Mouse (Mus musculus) C2C12 (cell line): ENCODE data around the gene Nrxn3. TPM values are rescaled to one million over a fixed set of nuclear protein-coding genes. Genes with fewer than 3 reads are reported as not detected.
A peak's percentile ranks its signal among the peaks of the same experiment; 100 is the strongest.

Source experiments
- H3K27me3 ChIP-seq: one replicate; pipeline ENCODE4 v1.6.1; 2011; ENCODE audit not compliant: control insufficient read depth, insufficient read depth, insufficient read length
- H3K36me3 ChIP-seq: one replicate; pipeline ENCODE4 v1.6.1; 2011; ENCODE audit not compliant: control insufficient read depth, insufficient read depth
- H3K4me3 ChIP-seq: one replicate; pipeline ENCODE4 v1.5.1; 2011; ENCODE audit warnings: mild to moderate bottlenecking, control low read depth; ENCODE audit not compliant: poor library complexity, insufficient read depth, severe bottlenecking
- H3K79me2 ChIP-seq: one replicate; pipeline ENCODE4 v1.6.1; 2011; ENCODE audit not compliant: control insufficient read depth, insufficient read depth
- H3K79me3 ChIP-seq: one replicate; pipeline ENCODE4 v1.6.1; 2011; ENCODE audit warnings: low read depth, control low read depth
- H3ac ChIP-seq: one replicate; pipeline ENCODE3; 2011; ENCODE audit warnings: low read depth; ENCODE audit not compliant: control insufficient read depth, insufficient read length
- CEBPB ChIP-seq: IDR thresholded peaks from one replicate; pipeline ENCODE4 v1.6.1; 2011; ENCODE audit warnings: low read depth, mild to moderate bottlenecking, control low read depth, moderate library complexity
- CTCF ChIP-seq: IDR thresholded peaks from one replicate; pipeline ENCODE4 v1.5.1; 2011; ENCODE audit not compliant: control insufficient read depth, insufficient read depth, insufficient read length
- FOSL1 ChIP-seq: IDR thresholded peaks from one replicate; pipeline ENCODE4 v1.8.0; 2011; ENCODE audit warnings: mild to moderate bottlenecking, low read length; ENCODE audit not compliant: poor library complexity, insufficient read depth, severe bottlenecking
- MAX ChIP-seq: IDR thresholded peaks from one replicate; pipeline ENCODE4 v1.6.1; 2011; ENCODE audit warnings: mild to moderate bottlenecking, control low read depth
- MYOD1 ChIP-seq: IDR thresholded peaks from one replicate; pipeline ENCODE4 v1.6.1; 2011; ENCODE audit warnings: low read depth; ENCODE audit not compliant: control insufficient read depth, insufficient read length
- MYOG ChIP-seq: IDR thresholded peaks from one replicate; pipeline ENCODE4 v1.6.1; 2011; ENCODE audit not compliant: control insufficient read depth, insufficient read length; ENCODE audit errors: extremely low read depth
- USF1 ChIP-seq: IDR thresholded peaks from one replicate; pipeline ENCODE4 v1.6.1; 2011; ENCODE audit warnings: low read depth, mild to moderate bottlenecking, control low read depth, moderate library complexity
- polyA plus RNA-seq: library from polyadenylated mRNA; unstranded; fragments of >200 nt; fragmentation: generic; extraction: Trizol; gene quantifications from one replicate; pipeline ENCODE4 v1.2.1, GENCODE M21; 2012; ENCODE audit warnings: missing spikeins

Nrxn3 gene
- polyA plus RNA-seq, 1 experiment: 0.01 TPM

DNA sequence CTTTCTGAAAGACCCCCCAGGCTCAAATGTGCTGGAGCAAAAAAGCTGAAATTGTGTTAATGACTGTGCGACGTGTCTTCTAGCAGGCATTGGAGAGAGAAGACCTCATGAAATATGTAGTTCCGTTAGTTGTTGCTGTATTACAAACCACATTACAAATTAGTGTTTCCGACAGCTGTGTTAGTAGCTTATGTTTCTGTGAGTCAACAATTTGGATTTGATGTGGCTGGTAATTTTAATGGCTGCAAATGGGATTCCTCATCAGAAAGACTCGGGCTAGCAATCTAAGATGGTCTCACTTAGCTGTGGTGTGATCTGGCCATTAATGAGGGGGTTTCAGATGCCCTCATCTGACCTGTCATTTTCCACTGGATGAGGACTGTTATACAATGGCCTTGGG lies 1107.7 kb downstream of the Nrxn3 start:
- TF ChIP-seq CTCF (no peak), FOSL1 (no peak), MAX (no peak), USF1 (no peak), MYOG (no peak), CEBPB (no peak), MYOD1 (peak; percentile 85)
- no peaks in the 10 kb centered on the region for H3K79me2 ChIP-seq
- no peaks in the 10 kb centered on the region for H3K79me3 ChIP-seq
- H3K4me3 ChIP-seq: no peak overlapping the region
- H3K36me3 ChIP-seq: no peaks in the 10 kb centered on the region
- no peaks in the 10 kb centered on the region for H3K27me3 ChIP-seq
- no peak overlapping the region for H3ac ChIP-seq

GRCm38 (mm10) chr12:89831300-89831699 lies 1108.6 kb downstream of the Nrxn3 start:
- no peak overlapping the region for H3K4me3 ChIP-seq
- H3K27me3 ChIP-seq: no peaks in the 10 kb centered on the region
- TF ChIP-seq USF1 (no peak), MYOD1 (peak; percentile 97)
- H3K79me2 ChIP-seq: no peaks in the 10 kb centered on the region
- no peaks in the 10 kb centered on the region for H3K36me3 ChIP-seq
- H3ac ChIP-seq: no peak overlapping the region
- no peaks in the 10 kb centered on the region for H3K79me3 ChIP-seq

DNA sequence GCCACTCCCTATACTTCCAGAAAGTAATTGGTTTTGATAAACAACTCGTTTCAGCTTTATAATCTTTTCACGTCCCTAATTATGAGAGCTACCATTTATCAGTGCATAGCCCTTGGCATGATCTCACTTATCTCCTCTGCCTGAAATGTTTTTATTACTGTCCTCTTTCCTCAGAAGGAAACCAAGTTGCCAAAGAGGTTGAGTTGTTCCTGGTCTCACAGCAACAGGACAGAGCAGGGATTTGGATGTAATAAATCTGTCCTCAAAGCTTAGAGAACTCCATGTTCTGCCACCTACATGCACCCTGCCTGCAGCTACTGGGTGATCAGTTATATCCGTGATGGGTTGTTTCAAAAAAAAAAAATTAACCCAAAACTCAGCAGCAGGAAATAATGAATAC lies 1113.6 kb downstream of the Nrxn3 start:
- no peaks in the 10 kb centered on the region for H3K27me3 ChIP-seq
- H3K79me2 ChIP-seq: no peaks in the 10 kb centered on the region
- TF ChIP-seq MYOD1: no peak
- TF ChIP-seq MYOG: no peak
- TF ChIP-seq MAX: no peak
- TF ChIP-seq FOSL1: no peak
- no peak for TF ChIP-seq CEBPB
- TF ChIP-seq USF1: no peak
- TF ChIP-seq CTCF: no peak
- no peak overlapping the region for H3K4me3 ChIP-seq
- no peak overlapping the region for H3ac ChIP-seq
- no peaks in the 10 kb centered on the region for H3K36me3 ChIP-seq
- no peaks in the 10 kb centered on the region for H3K79me3 ChIP-seq

DNA sequence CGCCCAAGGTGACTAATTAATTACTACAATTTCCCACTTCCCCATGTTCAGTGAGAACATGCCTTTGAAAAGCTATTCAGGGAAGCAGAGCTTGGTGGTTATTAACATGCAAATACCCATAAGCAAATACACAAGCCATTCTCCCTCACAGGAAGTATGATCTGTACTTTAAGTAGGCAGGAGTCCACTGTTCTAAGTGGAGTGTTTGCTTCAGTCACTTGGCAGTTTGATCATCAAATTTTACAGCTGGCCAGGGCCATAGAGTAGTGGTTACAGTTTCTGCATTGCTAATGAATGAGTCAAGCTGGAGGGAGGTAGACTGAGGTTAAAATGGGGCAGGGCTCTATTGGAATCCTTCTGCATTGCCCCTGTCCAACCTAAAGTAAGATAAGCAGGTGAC lies 1120.2 kb downstream of the Nrxn3 start:
- no peak overlapping the region for H3ac ChIP-seq
- H3K79me2 ChIP-seq: no peaks in the 10 kb centered on the region
- H3K4me3 ChIP-seq: no peak overlapping the region
- H3K27me3 ChIP-seq: no peaks in the 10 kb centered on the region
- no peaks in the 10 kb centered on the region for H3K79me3 ChIP-seq
- H3K36me3 ChIP-seq: no peaks in the 10 kb centered on the region
- TF ChIP-seq MYOD1 (peak; percentile 49), CTCF (no peak), MAX (no peak)

- no peaks in the 10 kb centered on the region for H3K36me3 ChIP-seq
- H3ac ChIP-seq: no peak overlapping the region
- no peaks in the 10 kb centered on the region for H3K79me2 ChIP-seq
- H3K79me3 ChIP-seq: no peaks in the 10 kb centered on the region
- H3K4me3 ChIP-seq: no peak overlapping the region
- H3K27me3 ChIP-seq: no peaks in the 10 kb centered on the region
- no peak for TF ChIP-seq FOSL1
- no peak for TF ChIP-seq USF1
- TF ChIP-seq CTCF: no peak
- no peak for TF ChIP-seq MYOD1
- TF ChIP-seq MYOG: no peak
- no peak for TF ChIP-seq MAX
Measured at GRCm38 (mm10) chr12:89848116-89848515, 1125.4 kb downstream of the Nrxn3 start.

- Histone ChIP-seq H3K79me3 (no peaks in the 10 kb centered on the region), H3K27me3 (no peaks in the 10 kb centered on the region), H3K79me2 (no peaks in the 10 kb centered on the region), H3K4me3 (no peak overlapping the region), H3K36me3 (no peaks in the 10 kb centered on the region), H3ac (no peak overlapping the region)
- TF ChIP-seq CTCF: no peak
- TF ChIP-seq CEBPB: no peak
- no peak for TF ChIP-seq MAX
- TF ChIP-seq FOSL1: no peak
- TF ChIP-seq MYOD1: no peak
- TF ChIP-seq USF1: no peak
- TF ChIP-seq MYOG: no peak
Measured at GRCm38 (mm10) chr12:89854355-89854754, 1131.7 kb downstream of the Nrxn3 start.
